Mouse (Mus musculus) T-cell, adult 2 months (primary cell): ENCODE measurements around the gene Prss53.
A peak's percentile ranks its signal among the peaks of the same experiment; 100 is the strongest.
"Not testable (repeated sequence)": the region's sequence is repeated elsewhere in the genome, so short reads cannot be mapped to it uniquely, and the experiment has no call there.

Experiments used
- DNase-seq: peaks from one replicate; pipeline ENCODE4 v3.0.0; 2022; ENCODE audit warnings: low spot score

The Prss53 gene

DNA sequence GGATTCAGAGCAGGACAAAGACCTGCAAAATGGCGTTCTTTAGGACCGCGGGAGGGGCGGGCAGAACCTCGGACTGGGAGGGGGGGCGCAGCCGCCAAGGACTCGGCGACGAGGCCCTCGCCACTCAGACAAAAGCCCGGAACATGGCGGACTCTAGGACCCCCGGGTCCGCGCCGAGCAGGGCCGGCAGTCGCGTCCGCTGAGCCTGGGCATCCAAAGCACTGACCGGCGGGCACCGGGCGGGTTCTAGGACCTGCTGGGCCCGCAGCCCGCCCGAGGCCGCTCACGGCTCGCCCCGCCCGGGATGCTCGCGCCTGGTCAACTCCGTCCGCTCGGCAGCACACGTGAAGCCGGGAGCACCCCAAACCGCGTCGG lies 15.2 kb downstream of the Prss53 start:
- peak; percentile 82 for DNase-seq

DNA sequence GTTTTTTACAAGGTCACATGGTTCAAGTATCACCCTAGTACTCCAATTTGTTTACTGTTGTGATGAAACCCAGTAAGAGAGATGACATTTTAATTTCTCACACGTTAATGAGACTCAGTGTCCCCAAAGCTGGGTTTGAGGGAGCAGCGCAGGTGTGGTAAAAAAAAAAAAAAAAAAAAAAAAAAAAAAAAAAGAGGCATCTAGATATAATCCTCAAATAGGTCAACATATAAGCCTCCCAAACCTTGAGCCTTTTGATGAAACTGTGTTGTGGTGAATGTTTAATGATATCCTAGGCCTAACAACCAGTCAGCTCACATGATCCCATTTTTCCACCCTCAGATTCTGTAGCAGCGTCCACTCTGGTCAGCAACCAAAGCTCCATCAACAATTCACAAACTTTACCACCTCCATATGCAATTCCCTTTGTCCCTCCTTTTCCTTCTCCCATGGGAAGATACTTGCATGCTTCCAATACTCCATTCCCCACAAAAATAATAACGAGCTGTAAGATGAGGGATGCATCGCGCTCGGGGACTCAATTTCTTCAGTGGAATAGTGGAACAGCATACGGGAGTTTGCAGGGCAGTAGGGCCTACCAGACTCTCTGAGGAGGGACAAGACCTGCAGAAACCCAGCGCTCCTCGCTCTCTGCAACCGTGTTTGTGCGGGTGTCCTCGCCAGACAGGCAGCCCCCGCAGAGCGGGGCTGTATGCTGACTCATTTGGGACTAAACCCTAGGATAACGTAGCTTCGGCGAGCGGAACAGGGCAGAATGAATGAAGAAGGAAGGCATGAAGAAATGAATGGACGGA lies 15.8 kb downstream of the Prss53 start:
- DNase-seq, result no peak

DNA sequence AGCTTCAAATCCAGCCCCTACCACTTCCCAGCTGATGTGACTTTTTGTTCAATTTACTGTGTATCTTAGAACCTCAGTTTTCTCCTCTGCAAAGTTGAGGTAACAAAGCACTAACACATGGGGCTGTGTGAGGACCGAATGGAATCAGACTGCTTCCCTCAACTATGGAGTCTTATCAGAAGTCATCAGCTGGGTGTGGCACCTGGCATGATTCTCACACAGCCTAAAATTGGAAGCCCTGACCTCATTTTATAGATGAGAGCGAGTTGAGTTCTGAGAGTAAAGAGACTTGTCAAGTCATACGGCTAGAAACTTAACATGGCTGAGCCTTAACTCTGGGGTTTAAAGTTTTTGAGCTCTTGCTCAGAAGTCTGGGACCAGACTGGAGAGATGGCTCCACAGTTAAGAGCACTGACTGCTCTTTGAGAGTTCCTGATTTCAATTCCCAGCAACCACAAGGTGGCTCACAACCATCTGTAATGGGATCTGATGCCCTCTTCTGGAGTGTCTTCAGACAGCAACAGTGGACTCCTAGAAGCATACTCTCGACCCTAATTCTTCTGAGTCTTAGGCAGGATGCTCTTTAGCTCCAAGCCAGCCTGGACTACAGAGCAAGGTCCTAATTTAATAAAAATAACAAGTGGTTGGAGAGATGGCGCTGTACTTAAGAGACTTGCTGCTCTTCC lies 20.5 kb downstream of the Prss53 start:
- no peak for DNase-seq

DNA sequence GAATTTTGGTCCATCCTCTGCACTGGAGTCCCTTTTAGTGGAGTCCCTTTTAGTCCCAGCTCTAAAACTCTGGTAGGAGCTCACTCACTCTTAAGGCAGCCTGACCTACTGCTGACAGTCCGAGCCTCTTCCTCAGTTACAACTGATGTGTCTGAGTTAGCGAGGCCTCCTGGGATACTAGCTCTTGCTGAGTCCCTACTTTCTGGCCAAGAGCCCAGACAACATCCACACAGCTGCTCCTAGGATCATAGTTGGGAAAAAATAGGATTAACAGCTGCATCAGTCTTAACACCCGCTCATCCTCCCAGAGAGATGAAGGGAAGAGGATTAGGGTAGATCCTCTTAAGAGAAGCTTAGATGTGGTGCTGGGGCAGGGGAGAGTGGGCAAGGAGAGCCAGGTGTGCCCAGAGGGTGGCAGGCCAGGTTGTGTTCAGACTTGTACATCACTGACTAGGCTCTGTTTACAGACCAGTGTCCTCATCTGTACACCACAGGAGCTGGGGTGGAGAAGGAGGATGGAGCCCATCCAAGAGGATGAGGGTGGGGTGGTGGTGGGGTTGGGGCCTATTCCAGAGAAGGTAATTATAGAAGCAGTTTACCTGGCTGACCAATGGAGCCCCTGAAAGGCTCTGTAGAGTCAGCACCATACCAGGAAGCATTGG lies 21.5 kb downstream of the Prss53 start:
- DNase-seq, result no peak

DNA sequence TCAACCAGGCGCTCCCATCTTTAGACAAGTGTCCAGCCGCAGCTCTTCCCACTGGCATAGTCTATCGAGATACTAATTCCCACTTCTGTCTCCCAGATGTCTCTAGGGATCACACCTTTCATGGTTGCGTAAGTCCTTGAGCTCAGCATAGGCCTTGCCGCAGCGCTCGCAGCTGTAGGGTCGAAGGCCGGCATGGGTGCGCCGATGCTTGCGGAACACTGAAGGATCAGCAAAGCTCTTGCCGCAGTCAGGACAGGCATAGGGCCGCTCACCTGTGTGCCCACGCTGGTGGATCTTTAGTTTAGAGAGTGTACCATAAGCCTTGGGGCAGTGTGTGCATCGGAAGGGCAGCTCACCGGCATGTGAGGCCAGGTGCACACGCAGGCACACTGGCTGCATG lies 23.1 kb downstream of the Prss53 start:
- no peak for DNase-seq

DNA sequence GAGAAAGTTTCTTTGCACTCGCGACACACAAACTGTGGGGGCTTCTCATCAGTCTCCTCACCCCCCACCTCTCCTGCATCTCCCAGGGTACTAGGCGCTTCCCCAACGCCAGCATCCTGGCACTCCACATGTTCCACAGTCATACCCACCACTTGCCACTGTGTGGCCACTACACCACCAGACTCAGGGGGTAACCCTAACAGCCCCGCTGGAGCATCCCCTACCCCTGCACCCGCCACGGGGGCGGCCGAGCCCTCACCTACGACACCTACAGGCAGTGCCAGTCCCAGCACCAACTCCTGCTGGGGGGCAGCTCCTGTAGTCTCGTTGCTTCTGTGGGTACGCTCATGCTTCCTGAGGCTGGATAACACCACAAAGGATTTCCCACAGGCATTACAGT lies 24.3 kb downstream of the Prss53 start:
- DNase-seq, result no peak

DNA sequence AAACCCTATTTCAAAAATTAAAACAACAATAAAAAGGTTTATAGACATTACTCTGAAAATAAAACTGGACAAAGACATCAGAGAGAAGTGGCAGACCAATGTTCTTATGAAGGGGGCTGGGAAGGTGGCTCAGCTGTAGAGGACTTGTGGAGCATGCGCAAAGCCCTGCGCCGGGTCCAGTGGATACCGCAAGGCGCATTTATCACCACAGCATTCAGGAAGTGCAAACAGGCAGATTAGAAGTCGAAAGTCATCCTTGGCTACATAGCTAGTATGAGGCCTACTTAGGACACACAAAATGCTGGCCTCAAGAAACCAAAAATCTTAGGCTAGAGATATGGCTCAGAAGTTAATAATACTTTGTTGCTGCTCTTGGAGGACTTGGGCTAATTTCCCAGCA lies 32.5 kb downstream of the Prss53 start:
- no peak for DNase-seq

DNA sequence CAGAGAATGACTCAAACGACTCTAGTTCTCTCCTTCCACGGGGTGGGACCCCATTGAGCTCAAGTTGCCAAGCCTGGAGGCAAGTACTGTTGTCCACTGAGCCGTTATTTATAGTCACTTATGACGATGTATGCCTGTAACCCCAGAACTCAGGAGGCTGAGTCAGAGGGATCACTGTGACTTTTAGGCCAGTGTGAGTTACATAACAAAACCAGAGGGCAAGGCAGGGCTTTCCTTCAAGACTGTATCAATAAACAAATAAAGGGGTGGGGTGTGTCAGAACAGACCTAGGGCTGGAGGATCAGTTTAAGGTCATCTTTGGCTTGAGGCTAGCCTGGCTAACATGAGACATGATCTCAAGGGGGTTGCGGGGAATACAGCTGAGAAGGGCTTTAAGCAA lies 39.9 kb downstream of the Prss53 start:
- DNase-seq, result no peak

DNA sequence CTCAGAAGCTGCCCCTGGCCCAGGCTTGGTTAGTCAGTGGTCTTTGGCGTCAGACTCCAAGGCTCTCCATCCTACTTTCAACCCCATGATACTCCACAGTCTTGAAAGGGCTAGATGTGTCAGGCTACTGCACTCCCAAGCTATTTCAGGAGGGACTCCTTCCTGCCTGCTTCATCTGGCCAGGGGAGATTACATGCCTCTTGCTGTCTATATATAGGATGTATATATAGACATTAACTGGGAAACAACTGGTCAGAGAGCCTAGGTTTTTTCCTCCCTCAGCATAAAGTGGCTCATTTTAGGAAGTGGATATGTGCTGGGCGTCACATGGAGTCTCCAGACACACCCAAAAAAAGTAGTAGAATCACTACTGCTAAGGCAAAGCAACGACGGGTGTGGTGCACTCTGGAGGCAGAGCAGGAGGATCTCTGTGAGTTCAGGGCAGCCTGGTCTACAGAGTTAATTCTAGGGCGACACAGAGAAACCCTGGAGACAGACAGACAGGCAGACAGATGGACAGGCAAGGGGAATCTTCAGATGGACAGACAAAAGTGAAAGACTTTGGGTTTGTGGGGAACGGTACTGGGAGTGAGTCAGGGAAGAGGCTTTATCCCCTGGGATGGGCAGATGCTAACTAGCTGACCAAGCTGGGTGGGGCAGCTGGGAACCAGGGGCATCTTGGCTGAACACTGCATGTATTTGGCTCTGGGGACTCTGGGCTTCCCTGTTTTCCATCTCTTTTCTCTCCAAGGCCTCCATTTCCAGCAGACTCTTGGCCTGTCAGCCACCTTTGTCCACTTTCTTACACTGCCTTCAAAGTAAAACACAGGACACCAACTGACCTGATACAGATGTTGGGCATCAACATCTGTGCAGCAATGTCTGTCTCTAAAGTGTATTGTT lies 40.5 kb downstream of the Prss53 start:
- no peak for DNase-seq

DNA sequence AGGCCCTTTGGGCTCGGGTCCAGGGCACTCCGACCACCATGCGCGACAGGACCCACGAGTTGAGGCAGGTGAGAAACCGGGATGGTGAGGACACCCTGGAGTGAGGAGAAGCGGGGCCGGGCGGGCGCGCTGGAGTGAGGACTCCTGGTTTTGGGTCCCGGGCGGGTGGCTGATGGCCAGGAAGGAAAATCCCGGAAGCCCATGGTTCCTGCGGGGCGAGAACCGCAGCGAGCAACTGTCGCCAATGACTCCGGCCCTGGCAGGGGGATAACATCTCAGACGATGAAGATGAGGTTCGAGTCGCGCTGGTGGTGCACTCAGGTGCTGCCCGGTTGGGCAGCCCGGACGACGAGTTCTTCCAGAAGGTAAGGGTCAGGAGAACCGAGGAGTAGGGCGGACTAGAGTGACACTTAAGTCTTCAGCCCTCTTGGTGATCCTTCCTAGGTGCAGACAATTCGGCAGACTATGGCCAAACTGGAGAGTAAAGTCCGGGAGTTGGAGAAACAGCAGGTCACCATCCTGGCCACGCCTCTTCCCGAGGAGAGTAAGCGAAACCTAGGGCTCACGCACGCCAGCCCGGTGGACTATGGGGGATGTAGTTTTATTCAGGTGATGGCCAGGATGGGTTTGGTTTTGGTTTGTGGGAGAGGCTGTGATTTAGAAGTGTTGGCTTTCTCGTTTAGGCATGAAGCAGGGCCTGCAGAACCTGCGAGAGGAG lies 48.6 kb downstream of the Prss53 start:
- DNase-seq, result peak; percentile 81

DNA sequence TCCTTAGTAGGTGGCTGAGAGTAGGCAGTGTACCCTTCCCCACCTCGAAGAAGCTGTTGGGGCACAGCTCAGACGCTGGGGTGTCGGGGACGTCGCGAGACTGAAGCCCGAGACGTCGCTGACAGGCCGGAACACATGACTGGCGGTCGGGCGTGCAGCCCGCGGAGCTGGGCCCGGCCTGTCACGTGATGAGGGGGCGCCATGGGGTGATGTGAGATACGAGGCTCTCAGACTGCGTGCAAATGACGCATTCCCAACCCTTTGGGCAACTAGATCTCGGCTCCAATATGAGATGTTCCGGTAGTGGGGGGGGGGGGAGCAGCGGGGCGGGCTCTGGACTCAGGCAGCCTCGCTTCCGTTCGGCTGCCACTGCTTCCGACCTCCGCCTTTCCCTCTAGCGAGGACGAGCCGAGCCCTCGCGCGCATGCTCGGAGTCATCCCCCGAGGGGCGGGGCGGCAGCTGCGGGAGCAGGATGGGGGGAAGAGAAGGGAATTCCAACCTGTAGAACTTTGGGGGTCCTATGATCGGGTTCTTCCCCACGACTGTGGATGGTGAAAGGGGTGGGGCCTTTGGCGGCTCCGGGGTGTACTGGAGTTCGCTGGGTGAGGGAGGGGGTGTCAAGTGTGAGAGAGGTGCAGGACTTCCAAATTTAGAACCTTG lies 49.3 kb downstream of the Prss53 start:
- peak; percentile 95 for DNase-seq

DNA sequence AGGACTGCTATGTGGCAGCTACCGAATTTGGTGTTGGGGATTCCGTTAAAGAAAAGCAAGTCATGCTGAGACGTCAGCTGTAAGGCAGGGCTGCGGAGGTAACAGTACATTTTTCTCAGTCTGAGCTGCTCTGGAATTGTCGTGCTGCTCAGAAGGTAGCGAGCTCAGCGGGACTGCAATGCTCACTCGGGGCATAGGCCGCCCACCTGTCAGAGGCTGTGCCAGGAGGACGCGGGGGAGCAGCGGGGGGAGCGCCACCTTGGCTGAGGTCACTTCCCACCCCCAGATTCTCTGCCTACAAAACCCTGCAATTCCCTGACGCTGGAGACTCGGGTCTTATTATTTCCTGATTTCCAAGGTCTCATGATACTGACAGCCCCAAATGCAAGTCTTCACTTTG lies 49.9 kb downstream of the Prss53 start:
- DNase-seq, result peak; percentile 61

DNA sequence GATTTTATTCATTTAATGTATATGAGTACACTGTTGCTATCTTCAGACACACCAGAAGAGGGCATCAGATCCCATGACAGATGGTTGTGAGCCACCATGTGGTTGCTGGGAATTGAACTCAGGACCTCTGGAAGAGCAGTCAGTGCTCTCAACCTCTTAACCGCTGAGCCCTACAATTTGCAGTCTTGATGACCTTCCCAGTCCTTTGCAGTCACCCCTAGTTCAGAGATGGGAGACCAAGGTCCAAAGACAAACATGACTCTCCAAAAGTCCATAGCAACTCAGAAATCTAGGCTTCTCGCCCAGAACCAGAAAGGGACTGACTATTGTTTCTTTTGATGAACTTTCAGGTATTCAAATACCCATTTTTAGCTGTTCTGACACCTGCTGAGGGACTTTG lies 50.7 kb downstream of the Prss53 start:
- DNase-seq, result not testable (repeated sequence)

DNA sequence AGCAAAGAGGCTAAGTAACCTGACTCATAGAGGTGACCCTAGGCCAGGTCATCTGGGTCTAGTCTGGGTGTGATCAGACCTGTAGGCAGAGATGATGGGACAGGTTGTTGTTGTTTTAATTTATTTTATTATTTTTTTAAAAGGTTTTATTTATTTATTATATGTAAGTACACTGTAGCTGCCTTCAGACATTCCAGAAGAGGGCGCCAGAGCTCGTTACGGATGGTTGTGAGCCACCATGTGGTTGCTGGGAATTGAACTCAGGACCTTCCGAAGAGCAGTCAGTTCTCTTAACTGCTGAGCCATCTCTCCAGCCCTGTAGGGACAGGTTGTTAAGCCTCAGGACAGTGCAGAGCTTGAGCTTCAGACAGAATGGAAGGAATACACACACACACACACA lies 52.9 kb downstream of the Prss53 start:
- DNase-seq, result not testable (repeated sequence)

DNA sequence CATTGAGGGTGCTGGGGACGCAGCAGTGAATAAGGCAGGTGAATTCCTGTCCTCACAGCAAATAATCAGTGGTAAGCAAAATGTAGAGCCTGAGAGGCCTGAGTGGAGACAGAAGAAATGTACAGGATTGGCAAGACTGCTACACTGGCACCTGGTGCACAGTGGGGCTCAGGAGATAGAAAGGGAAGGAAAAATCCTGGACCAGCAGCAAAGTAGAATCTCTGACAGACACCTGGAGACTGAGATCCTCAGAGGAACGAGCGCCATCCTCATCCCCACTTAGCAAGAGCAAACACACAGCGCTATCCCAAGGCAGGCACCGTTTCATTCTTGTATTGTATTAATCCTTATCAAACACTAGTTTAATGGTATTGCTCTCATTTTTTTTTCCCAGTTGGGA lies 53.3 kb downstream of the Prss53 start:
- DNase-seq, result no peak
